Mouse (Mus musculus): ENCODE results near the gene Nek9.

The Nek9 gene

DNA sequence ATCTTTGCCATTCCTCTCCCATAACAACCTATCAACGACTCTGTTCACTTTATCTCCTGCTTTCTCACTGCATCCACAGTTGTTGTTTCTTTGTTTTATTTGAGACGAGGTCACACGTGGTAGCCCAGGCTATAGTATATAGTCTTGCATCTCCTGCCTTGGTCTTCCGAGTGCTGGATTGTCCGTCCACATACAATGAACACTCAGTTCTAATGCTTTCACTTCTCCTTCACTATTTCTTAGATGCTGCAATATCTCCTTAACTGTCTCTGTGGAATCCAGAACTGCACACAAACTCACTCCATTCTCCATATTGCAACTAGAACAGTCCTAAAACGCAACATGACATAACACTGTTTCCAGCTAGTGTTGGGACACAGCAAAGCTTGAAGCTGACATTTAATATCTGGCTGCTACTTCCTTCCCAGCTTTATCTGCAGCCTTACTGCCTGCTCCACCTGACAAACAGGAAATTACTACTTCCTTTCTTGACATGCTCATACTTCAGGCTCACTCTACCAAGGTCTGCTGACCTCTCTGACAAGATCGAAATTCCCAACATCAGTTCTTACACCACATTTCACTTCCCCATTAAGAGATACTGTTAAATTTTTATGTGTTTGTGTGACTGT is 82.0 kb downstream of the Nek9 start:
- DNase-seq: no peak

DNA sequence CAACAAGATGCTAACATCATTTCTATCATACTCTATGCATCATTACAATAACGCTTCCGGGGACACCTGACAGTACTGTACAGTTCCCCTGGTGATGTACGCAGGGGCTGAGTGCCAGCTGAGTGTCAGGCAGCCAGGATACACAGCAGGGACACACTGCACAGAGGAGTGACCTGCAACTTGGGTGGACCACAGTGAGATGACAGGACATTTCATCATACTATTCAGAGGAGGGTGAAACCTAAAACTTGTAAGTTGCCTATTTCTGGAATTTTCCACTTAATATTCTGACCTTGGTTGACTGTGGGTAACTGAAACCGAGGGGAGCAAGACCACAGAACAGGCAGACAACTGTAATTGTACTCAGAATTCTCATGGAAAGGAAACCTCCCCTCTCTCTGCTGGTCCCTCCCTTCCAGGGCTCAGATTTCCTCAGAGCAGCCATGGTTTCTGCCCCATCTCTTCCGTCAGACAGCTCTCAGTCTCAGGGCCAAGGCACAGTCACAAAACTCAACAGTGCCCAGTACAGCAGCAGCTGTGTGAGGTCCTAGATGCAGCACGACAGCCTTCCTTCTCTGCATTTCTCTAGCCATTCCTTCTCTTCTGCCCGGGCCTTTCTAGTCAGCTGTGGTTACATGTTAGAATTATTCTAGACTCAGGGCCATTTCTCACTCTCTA is 82.9 kb downstream of the Nek9 start:
- DNase-seq: no peak

DNA sequence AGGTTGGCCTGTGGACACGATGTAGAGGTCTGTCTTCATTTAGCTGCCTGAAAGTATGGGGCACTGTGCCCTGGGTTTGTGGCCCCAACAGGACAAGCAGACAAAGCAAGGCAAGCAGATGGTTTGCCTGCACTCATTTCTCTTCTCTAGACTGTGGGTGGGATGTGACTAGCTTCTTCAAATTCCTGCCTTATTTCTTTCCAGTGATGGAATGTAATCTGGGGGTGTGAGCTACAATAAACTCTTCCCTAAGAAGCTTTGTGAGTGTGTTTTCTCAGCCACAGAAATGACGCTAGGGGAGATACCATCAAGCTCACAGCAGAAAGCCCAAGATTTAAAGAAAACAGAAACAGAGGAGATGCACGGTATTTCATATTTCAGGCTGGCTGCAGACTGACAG is 87.1 kb downstream of the Nek9 start:
- DNase-seq: no peak

Data from kidney, postnatal 25 days (tissue).